In genomic region chr11:76449520-76450201, GRCm38 (mm10) we compare ENCODE assay signal across 9 mouse cellular contexts. TPM values are rescaled to one million over a fixed set of nuclear protein-coding genes. Genes with fewer than 3 reads are reported as not detected.
DNase-seq lines count a peak whose midpoint lies in the region; ATAC-seq lines count a peak whose summit lies in the region.
"Had no signal": no experiment of that assay in that cellular context is flagged by ENCODE, and none has a peak within 500 bp of the region (broad histone marks: within the 10 kb centered on the region; RNA-seq: fewer than 3 reads in every experiment).

No protein-coding gene starts in this region.

- no peaks in the 10 kb centered on the region for H3K27me3 ChIP-seq in hindbrain, embryonic 15.5 days
- H3K27me3 ChIP-seq in neural tube, embryonic 13.5 days: no peaks in the 10 kb centered on the region
- H3K27me3 ChIP-seq: Patski had no signal

- H3K9ac ChIP-seq in hindbrain, embryonic 15.5 days: peak overlapping the region; percentile 17; the same call in 1 of the 2 replicates
- peak overlapping the region; percentile 52 for H3K9ac ChIP-seq in neural tube, embryonic 13.5 days

- 13% methylated on average over 15 of the region's 15 CpGs for WGBS in hindbrain, embryonic 15.5 days
- WGBS in neural tube, embryonic 13.5 days: 7% methylated on average over 15 of the region's 15 CpGs

- H3K27ac ChIP-seq in hindbrain, embryonic 15.5 days (replicated peaks): peak overlapping the region; percentile 84
- peak overlapping the region; percentile 96 for H3K27ac ChIP-seq in neural tube, embryonic 13.5 days (replicated peaks)

- peaks cover 42% of the 10 kb centered on the region for H3K4me1 ChIP-seq in hindbrain, embryonic 15.5 days (replicated peaks)
- peaks cover 64% of the 10 kb centered on the region for H3K4me1 ChIP-seq in neural tube, embryonic 13.5 days (replicated peaks)

- H3K36me3 ChIP-seq in hindbrain, embryonic 15.5 days: peaks cover 35% of the 10 kb centered on the region
- H3K36me3 ChIP-seq in neural tube, embryonic 13.5 days: peaks cover 59% of the 10 kb centered on the region

- H3K9me3 ChIP-seq in hindbrain, embryonic 15.5 days: no peaks in the 10 kb centered on the region
- no peaks in the 10 kb centered on the region for H3K9me3 ChIP-seq in neural tube, embryonic 13.5 days

- H3K4me2 ChIP-seq in hindbrain, embryonic 15.5 days: peak overlapping the region; percentile 7; the same call in 1 of the 2 replicates
- peak overlapping the region; percentile 27 for H3K4me2 ChIP-seq in neural tube, embryonic 13.5 days

- DNase-seq in adrenal gland, adult 8-10 months: peak; percentile 57
- DNase-seq in embryo, embryonic 10 days (ENCODE audit: low spot score): peak; percentile 69
- DNase-seq in gastrocnemius, adult 18-20 months (ENCODE audit: low spot score): peak; percentile 75
- peak; percentile 76 to 84 for DNase-seq in left cerebral cortex, adult 18-20 months (ENCODE audit: low spot score in 2 of 2)
- no peak for DNase-seq in thymus, postnatal 14 days

- ATAC-seq in hindbrain, embryonic 15.5 days (ENCODE audit: low FRiP score, low read depth): peak; percentile 77
- peak; percentile 79 for ATAC-seq in neural tube, embryonic 13.5 days (ENCODE audit: low read depth)
- ATAC-seq in granulocyte monocyte progenitor cell, adult 5-6 weeks (replicated peaks; ENCODE audit: poor library complexity, severe bottlenecking): no peak
- ATAC-seq: Patski had no signal

- no peak overlapping the region for H3K4me3 ChIP-seq in hindbrain, embryonic 15.5 days
- H3K4me3 ChIP-seq in neural tube, embryonic 13.5 days: no peak overlapping the region

RNA-seq across cellular contexts. Expression of gene Timm22, which starts 42.9 kb away (rescaled TPM):
- total RNA-seq in adrenal gland, adult 8-10 months (2022): 10 to 100 TPM; 47.6 to 64.2 (median 56.4) TPM
- total RNA-seq in gastrocnemius, adult 18-20 months (2021): 10 to 100 TPM; 32.5 to 41.9 TPM
- polyA plus RNA-seq in hindbrain, embryonic 15.5 days (2015; fragmentation: Nextera tagmentation; extraction: Ambion mirVana): 91.9 and 103 TPM in 2 replicates
- 10 to 100 TPM; 38.0 to 38.2 TPM for total RNA-seq in left cerebral cortex, adult 18-20 months (2021)
- 103 and 124 TPM in 2 replicates for polyA plus RNA-seq in neural tube, embryonic 13.5 days (2015; fragmentation: Nextera tagmentation; extraction: Ambion mirVana)
- total RNA-seq in granulocyte monocyte progenitor cell, adult 5-6 weeks (2014; fragmentation: Nextera tagmentation): 21.3 and 32.4 TPM in 2 replicates
- total RNA-seq in granulocyte monocyte progenitor cell, adult 5-6 weeks (2017): 9.9 and 13.9 TPM in 2 replicates

RNA-seq across cellular contexts. Expression of gene Nxn, which starts 50.7 kb away (rescaled TPM):
- total RNA-seq in adrenal gland, adult 8-10 months (2022): 10 to 100 TPM; 33.5 to 43.6 (median 40.8) TPM
- 10 to 100 TPM; 37.4 to 48.7 TPM for total RNA-seq in gastrocnemius, adult 18-20 months (2021)
- 26.1 and 27.5 TPM in 2 replicates for polyA plus RNA-seq in hindbrain, embryonic 15.5 days (2015; fragmentation: Nextera tagmentation; extraction: Ambion mirVana)
- total RNA-seq in left cerebral cortex, adult 18-20 months (2021): 10 to 100 TPM in 1 of 2 experiments, 1 to 10 TPM in 1; 8.7 to 11.9 TPM
- 36.4 and 38.7 TPM in 2 replicates for polyA plus RNA-seq in neural tube, embryonic 13.5 days (2015; fragmentation: Nextera tagmentation; extraction: Ambion mirVana)
- total RNA-seq in granulocyte monocyte progenitor cell, adult 5-6 weeks (2014; fragmentation: Nextera tagmentation): 29.6 and 32.3 TPM in 2 replicates
- 24.1 and 25.5 TPM in 2 replicates for total RNA-seq in granulocyte monocyte progenitor cell, adult 5-6 weeks (2017)
